Mouse (Mus musculus): Measurements from ENCODE around the gene Dab1. TPM values are rescaled to one million over a fixed set of nuclear protein-coding genes. Genes with fewer than 3 reads are reported as not detected.

Gene Dab1
- polyA plus RNA-seq, 2 experiments: 0.19 to 0.34 TPM

DNA sequence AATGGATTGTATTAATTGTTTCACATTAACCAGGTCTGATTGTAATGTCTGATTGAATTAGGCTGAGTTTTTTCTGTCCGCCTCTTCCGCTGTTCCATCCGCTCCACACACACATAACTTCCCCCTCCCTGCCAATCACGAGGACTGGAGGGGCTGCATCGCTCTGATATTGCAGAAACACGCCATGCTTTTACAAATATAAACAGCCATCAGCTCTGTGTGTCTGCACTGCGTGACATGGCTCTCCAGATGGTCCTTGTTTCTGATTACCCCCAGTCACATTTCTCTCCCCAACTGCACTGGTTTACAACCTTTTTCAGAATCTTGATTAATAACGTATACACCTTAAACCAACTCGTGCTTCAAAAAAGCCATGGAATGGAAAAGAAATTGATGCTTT lies 831.5 kb downstream of the Dab1 start:
- 61% methylated on average over 9 of the region's 9 CpGs for WGBS (ENCODE audit: insufficient replicate concordance)
- no peak overlapping the region for H3K27ac ChIP-seq
- no peak overlapping the region for H3K4me2 ChIP-seq (ENCODE audit: low read depth)

DNA sequence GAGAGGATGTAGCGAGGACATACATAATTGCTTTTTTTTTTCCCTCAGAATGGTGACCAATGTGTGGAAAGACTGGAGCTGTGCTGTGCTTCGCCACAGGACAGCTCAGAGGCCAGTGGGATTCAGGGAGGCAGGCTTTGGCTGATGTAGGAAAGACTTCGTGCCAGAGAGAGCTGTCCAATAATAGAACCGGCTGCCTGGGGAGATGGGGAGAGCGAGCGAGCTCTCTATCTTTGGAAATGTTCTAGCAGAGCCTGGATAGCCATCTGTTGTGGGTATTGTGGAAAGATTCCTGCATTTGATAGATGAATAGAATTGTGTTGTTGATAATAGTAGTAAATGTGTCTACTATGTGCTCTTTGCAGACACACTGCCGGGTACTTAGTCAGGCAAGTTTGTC lies 833.4 kb downstream of the Dab1 start:
- TF ChIP-seq EP300 (IDR thresholded peaks at IDR 0.05; ENCODE audit: low read depth): no peak
- TF ChIP-seq CTCF (IDR thresholded peaks at IDR 0.05; ENCODE audit: low read depth): no peak
- H3K27me3 ChIP-seq (ENCODE audit: control insufficient read depth, insufficient read depth, low read length): no peaks in the 10 kb centered on the region

More for the DNA sequence above, 831.5 kb downstream of the Dab1 start:
- no peak overlapping the region for H3K4me3 ChIP-seq (ENCODE audit: insufficient read depth in 1 of 2, low read depth in 2 of 2, low read length in 2 of 2)
- no peaks in the 10 kb centered on the region for H3K27me3 ChIP-seq (ENCODE audit: control insufficient read depth, insufficient read depth, low read length)
- no peaks in the 10 kb centered on the region for H3K9me3 ChIP-seq (ENCODE audit: control insufficient read depth, low read length)
- DNase-seq (ENCODE audit: low read depth in 3 of 3, low spot score in 3 of 3) (no peak), ATAC-seq (ENCODE audit: insufficient read depth) (no peak)
- TF ChIP-seq EP300 (IDR thresholded peaks at IDR 0.05; ENCODE audit: low read depth) (no peak), CTCF (IDR thresholded peaks at IDR 0.05; ENCODE audit: low read depth) (no peak)
- H3K4me1 ChIP-seq (replicated peaks; ENCODE audit: control insufficient read depth in 2 of 2, insufficient read depth in 2 of 2, low read length in 1 of 2): no peaks in the 10 kb centered on the region
- no peak overlapping the region for H3K9ac ChIP-seq (replicated peaks)
- H3K36me3 ChIP-seq (replicated peaks; ENCODE audit: control insufficient read depth, insufficient read depth, low read depth): no peaks in the 10 kb centered on the region

DNA sequence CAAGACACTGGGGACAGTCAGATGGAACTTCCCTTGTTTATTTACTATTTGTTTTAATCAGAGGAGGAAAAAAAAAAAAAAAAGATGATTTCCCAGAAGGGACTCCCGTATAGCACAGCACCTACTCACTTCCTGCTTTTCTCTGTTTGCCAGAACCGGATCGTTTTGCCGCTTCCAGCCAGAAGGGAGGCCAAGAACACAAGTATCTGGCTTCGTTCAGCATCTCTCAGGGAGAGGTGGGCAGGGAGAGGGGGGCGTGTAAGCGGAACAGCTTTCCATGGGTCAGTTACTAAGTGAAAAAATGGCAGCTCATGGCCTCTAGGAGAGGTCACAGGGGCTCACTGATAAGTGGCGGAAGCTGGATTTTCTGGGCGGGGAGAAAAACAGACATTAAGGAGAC lies 836.0 kb downstream of the Dab1 start:
- no peak for ATAC-seq (ENCODE audit: insufficient read depth)
- WGBS (ENCODE audit: insufficient replicate concordance): 44% methylated on average over 9 of the region's 9 CpGs
- Histone ChIP-seq H3K27ac (no peak overlapping the region), H3K4me2 (ENCODE audit: low read depth) (no peak overlapping the region), H3K4me1 (replicated peaks; ENCODE audit: control insufficient read depth in 2 of 2, insufficient read depth in 2 of 2, low read length in 1 of 2) (no peaks in the 10 kb centered on the region), H3K9ac (replicated peaks) (no peak overlapping the region), H3K4me3 (ENCODE audit: insufficient read depth in 1 of 2, low read depth in 2 of 2, low read length in 2 of 2) (no peak overlapping the region), H3K9me3 (ENCODE audit: control insufficient read depth, low read length) (no peaks in the 10 kb centered on the region), H3K36me3 (replicated peaks; ENCODE audit: control insufficient read depth, insufficient read depth, low read depth) (no peaks in the 10 kb centered on the region), H3K27me3 (ENCODE audit: control insufficient read depth, insufficient read depth, low read length) (no peaks in the 10 kb centered on the region)
- no peak for DNase-seq (ENCODE audit: low read depth in 3 of 3, low spot score in 3 of 3)
- TF ChIP-seq EP300 (IDR thresholded peaks at IDR 0.05; ENCODE audit: low read depth) (no peak), CTCF (IDR thresholded peaks at IDR 0.05; ENCODE audit: low read depth) (no peak)

More for the DNA sequence above, 833.4 kb downstream of the Dab1 start:
- no peak overlapping the region for H3K4me2 ChIP-seq (ENCODE audit: low read depth)
- H3K4me1 ChIP-seq (replicated peaks; ENCODE audit: control insufficient read depth in 2 of 2, insufficient read depth in 2 of 2, low read length in 1 of 2): no peaks in the 10 kb centered on the region
- H3K36me3 ChIP-seq (replicated peaks; ENCODE audit: control insufficient read depth, insufficient read depth, low read depth): no peaks in the 10 kb centered on the region
- no peaks in the 10 kb centered on the region for H3K9me3 ChIP-seq (ENCODE audit: control insufficient read depth, low read length)
- no peak overlapping the region for H3K27ac ChIP-seq
- WGBS (ENCODE audit: insufficient replicate concordance): 59% methylated on average over 7 of the region's 7 CpGs
- no peak overlapping the region for H3K4me3 ChIP-seq (ENCODE audit: insufficient read depth in 1 of 2, low read depth in 2 of 2, low read length in 2 of 2)
- H3K9ac ChIP-seq (replicated peaks): no peak overlapping the region
- ATAC-seq (ENCODE audit: insufficient read depth): no peak
- no peak for DNase-seq (ENCODE audit: low read depth in 3 of 3, low spot score in 3 of 3)

GRCm38 (mm10) chr4:104455760-104456159 lies 836.6 kb downstream of the Dab1 start:
- ATAC-seq (ENCODE audit: insufficient read depth) (no peak), DNase-seq (ENCODE audit: low read depth in 3 of 3, low spot score in 3 of 3) (no peak)
- 45% methylated on average over 3 of the region's 3 CpGs for WGBS (ENCODE audit: insufficient replicate concordance)
- H3K4me2 ChIP-seq (ENCODE audit: low read depth): no peak overlapping the region
- H3K4me1 ChIP-seq (replicated peaks; ENCODE audit: control insufficient read depth in 2 of 2, insufficient read depth in 2 of 2, low read length in 1 of 2): no peaks in the 10 kb centered on the region
- H3K9ac ChIP-seq (replicated peaks): no peak overlapping the region
- H3K9me3 ChIP-seq (ENCODE audit: control insufficient read depth, low read length): no peaks in the 10 kb centered on the region
- H3K36me3 ChIP-seq (replicated peaks; ENCODE audit: control insufficient read depth, insufficient read depth, low read depth): no peaks in the 10 kb centered on the region
- H3K27me3 ChIP-seq (ENCODE audit: control insufficient read depth, insufficient read depth, low read length): no peaks in the 10 kb centered on the region
- no peak for TF ChIP-seq CTCF (IDR thresholded peaks at IDR 0.05; ENCODE audit: low read depth)
- TF ChIP-seq EP300 (IDR thresholded peaks at IDR 0.05; ENCODE audit: low read depth): no peak
- no peak overlapping the region for H3K27ac ChIP-seq
- H3K4me3 ChIP-seq (ENCODE audit: insufficient read depth in 1 of 2, low read depth in 2 of 2, low read length in 2 of 2): no peak overlapping the region

GRCm38 (mm10) chr4:104456173-104456873 lies 837.2 kb downstream of the Dab1 start:
- TF ChIP-seq CTCF (IDR thresholded peaks at IDR 0.05; ENCODE audit: low read depth) (no peak), EP300 (IDR thresholded peaks at IDR 0.05; ENCODE audit: low read depth) (no peak)
- Histone ChIP-seq H3K36me3 (replicated peaks; ENCODE audit: control insufficient read depth, insufficient read depth, low read depth) (no peaks in the 10 kb centered on the region), H3K9ac (replicated peaks) (no peak overlapping the region), H3K4me2 (ENCODE audit: low read depth) (no peak overlapping the region), H3K4me1 (replicated peaks; ENCODE audit: control insufficient read depth in 2 of 2, insufficient read depth in 2 of 2, low read length in 1 of 2) (no peaks in the 10 kb centered on the region), H3K4me3 (ENCODE audit: insufficient read depth in 1 of 2, low read depth in 2 of 2, low read length in 2 of 2) (no peak overlapping the region), H3K9me3 (ENCODE audit: control insufficient read depth, low read length) (no peaks in the 10 kb centered on the region), H3K27me3 (ENCODE audit: control insufficient read depth, insufficient read depth, low read length) (no peaks in the 10 kb centered on the region), H3K27ac (no peak overlapping the region)
- no peak for DNase-seq (ENCODE audit: low read depth in 3 of 3, low spot score in 3 of 3)
- ATAC-seq (ENCODE audit: insufficient read depth): no peak
- WGBS (ENCODE audit: insufficient replicate concordance): 60% methylated on average over 7 of the region's 7 CpGs
